Mouse (Mus musculus): ENCODE measurements around the gene Sel1l.
A peak's percentile ranks its signal among the peaks of the same experiment; 100 is the strongest.
"Not testable (repeated sequence)": the region's sequence is repeated elsewhere in the genome, so short reads cannot be mapped to it uniquely, and the experiment has no call there.

Gene Sel1l

DNA sequence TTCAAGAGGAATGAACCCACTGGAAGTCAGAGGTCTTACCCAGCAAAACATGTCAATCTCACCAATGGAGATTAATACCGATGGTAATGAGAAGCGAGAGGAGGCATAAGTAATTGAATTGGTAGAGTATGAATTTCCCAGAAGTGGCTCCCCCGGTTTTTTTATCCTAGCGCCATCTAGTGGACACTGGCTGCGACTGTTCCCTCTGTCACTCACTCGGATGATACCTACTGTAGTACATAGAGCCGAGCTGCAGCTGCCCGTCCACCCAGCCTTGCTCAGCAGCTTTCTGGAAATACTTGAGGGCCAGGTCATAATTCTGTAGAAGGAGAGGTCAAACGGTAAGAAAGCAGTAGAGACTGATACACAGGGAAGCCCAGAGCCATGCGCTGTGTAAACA, 33.0 kb downstream of the Sel1l start:
- peak; percentile 32 to 65 for DNase-seq

DNA sequence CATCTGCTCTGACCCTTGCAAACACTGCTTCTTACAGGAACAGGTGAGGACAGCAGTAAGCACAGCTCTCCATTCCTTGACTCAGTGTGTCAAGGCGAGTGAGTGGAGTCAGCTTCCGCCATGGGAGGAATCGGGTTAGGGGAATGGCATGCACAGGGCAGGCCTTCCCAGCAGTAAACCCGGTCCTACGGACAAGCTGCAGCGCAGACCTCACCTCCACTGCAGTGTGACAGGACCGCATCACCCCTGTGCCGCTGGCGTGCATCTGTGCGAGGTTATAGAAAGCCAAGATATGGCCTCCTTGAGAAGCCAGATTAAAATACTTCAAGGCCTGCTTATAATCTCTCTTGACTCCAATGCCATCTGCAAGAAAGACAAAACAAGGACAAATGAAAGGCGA, 33.4 kb downstream of the Sel1l start:
- no peak for DNase-seq

- DNase-seq: no peak
Observed at GRCm38 (mm10) chr12:91808911-91809310, 40.0 kb downstream of the Sel1l start.

- DNase-seq: no peak
Observed at GRCm38 (mm10) chr12:91807761-91808160, 41.2 kb downstream of the Sel1l start.

DNA sequence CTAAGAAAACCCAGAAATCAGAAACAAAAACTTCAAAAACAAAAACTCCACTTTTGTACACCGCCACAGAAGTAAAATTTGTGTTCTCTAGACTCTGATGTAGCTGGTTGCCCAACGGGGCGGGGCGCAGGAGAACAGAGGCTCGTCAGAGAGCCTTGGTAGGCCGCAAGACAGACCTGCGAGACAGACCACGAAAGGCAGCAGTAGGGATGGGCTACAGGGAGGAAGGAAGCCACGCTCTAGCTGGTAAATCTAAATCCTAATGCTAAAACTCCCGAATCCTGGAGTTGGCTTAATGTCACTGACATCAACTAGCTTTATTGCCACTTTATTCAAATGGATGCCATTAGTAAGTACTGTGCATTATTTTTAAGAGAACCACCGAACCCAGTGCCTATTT, 41.9 kb downstream of the Sel1l start:
- no peak for DNase-seq

DNA sequence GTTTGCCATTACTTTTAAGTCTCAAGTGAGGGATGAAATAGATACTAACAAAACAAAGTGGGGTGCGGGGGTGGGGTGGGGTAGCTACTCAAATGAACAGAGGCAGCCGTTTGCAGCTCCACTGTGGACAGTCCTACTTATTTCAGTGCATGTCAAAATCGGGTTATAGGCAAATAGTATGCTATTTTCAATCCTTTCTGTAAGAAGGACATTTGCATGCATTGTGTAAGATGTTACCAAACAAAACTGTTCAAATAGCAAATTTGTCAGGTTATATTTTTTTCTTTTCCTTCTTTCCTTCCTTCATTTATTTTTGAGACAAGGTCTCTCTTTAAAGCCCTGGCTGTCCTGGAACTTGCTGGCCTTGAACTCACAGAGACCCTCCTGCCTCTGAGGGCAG, 44.7 kb downstream of the Sel1l start:
- no peak for DNase-seq

DNA sequence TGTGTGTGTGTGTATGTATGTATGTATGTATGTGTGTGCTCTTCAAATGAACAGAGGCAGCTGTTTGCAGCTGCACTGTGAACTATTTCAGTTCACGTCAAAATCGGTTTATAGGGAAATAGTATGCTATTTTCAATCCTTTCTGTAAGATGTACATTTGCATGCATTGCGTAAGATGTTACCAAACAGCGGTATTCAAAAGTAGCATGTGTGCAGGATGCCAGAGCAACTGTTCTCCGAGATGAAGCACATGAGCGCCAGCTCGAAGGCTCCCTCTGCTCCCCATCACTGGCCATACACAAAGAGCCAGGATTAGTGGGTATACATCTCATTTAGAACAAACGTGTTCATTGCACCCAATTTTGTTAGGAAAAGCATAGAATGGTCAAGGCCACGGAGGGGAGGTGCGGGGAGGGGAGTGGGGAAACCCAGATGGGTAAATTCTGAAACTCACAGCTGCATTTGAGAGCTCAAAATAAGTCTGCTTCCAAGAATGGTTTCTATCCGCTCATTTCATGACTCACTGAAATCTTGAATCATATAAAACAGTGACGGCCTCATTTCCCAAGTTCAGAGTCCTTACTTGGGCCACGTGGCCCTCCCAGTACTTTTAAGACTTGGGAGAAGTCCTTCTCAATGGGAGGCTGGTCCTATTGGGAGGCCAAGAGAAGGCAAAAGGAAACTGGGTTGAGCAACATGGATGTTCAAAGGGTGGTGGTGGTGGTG, 45.6 kb downstream of the Sel1l start:
- DNase-seq: no peak

GRCm38 (mm10) chr12:91802586-91803206, 46.3 kb downstream of the Sel1l start:
- no peak for DNase-seq

DNA sequence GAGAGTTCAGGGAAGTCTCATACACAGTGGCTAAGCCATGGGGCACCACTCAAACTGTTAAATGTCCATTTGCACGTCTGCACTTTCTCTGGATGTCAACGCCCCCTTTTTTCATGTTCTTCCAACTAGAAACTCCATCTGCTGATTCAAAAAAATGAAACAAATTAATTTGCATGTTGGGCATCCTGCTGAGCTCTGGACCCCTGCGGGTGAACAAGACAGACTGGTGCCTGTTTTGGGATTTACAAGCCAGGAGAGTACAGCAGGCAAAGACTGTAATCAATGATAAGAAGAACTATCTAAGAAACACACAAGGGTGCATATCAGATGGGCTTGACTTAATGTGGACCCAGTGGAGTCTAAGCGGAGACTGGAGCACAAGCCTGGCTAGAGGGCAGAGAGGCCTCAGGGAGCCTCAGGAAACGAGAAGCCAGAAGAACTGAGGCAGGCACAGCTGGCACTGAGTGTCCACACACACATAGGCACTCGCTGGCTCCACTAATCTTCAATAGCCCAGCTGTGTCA, 48.0 kb downstream of the Sel1l start:
- DNase-seq: no peak

DNA sequence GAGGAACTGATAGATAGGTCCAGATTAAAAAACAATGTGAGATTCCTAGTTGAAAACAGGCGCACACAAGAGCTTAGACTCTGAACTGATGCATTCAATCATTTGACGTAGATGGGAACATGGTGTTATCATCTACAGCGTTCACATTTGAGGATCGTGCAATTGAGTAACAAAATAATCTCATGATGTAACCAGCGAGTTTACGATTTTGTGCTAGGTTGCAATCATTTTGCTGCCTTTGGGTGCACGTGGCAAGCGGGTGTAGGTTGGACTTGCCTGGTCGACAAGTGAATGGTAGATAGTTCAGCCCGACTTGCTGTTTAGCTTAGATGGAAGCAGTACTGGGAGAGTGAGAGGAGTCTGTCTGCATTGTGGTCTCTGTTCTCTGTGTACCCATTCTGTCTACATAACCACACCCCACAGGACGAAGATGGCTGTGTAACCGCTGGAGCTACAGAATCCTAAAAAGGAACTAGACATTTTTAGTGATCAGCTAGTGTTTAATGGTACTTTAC, 49.1 kb downstream of the Sel1l start:
- no peak for DNase-seq

DNA sequence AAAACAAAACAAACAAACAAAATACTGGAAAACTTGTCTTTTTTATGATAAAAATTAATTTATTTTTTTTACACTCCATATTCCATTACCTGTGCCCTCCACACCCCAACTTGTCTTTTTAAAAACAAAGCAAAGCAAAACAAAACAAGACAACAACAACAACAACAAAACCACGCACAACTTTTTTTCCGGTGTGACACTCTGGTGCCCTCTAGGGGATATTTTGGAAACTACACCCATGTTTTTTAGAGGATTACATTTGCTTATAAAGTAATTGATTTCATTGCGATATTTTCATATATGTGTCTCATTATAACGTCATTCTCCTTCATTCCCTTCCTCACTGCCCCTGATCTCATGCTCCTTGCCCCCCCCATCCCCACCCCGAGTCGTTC, 49.6 kb downstream of the Sel1l start:
- DNase-seq: no peak

GRCm38 (mm10) chr12:91798720-91799378, 50.1 kb downstream of the Sel1l start:
- DNase-seq: no peak

- peak; percentile 38 to 63 for DNase-seq
Observed at GRCm38 (mm10) chr12:91796774-91797173, 52.2 kb downstream of the Sel1l start.

DNA sequence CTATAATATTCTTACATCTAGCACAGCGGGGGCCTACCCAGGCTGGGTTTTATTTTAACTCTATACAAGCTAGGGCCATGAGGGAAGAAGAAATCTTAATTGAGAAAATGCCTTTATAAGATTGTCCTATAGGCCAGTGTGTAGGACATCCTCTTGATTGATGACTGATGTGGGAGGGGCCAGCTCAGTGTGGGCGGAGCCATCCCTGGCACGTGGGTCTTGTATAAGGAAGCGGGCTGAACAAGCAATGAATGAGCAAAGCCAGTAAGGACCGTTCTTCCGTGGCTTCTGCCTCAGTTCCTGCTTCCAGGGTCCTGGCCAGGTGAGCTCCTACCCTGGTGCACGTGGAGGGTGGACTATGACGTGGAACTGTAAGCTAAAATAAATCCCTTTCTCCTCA, 55.7 kb downstream of the Sel1l start:
- no peak for DNase-seq

DNA sequence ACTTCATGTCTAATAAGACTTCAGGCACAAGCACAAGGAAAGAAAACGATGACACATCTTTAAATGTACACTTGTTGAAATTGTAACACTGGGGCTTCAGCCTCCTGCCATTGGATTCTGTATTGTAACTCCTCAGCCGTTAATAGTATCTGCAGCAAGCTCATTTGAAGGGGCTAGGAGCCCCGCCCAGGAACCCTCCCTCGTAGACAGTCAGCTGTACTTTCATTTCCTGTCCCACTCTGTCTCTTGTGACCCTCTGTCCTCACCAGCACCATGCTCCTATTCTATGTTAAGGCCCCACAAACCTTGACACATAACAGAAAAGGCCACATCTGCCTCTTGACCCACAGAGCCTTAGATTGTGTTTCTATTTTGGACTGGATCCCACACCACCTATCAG, 57.1 kb downstream of the Sel1l start:
- DNase-seq: no peak

DNA sequence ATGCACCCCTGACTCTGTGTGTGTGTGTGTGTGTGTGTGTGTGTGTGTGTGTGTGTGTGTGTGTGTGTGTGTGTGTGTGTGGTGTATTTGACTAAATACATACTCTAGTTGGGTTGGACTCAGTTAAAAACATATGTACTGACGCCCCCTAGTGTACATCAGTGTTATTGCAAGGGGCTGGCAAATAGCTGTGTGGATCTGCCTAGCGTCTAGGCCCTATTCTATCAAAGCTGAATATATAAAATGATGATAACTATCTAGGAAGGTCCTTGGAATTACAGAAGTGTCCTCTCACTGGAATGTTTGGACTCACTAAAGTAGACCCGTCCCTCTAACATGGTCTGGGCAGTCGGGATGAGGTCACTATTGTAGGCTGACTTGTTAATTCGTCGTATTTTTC, 59.2 kb downstream of the Sel1l start:
- peak in 1 of 2 experiments; percentile 71 for DNase-seq

GRCm38 (mm10) chr12:91788446-91788845, 60.5 kb downstream of the Sel1l start:
- not testable (repeated sequence) for DNase-seq

- DNase-seq: no peak
Observed at GRCm38 (mm10) chr12:91787959-91788437, 61.0 kb downstream of the Sel1l start, which contains the start of gene Ston2. TSS of gene Ston2 (minus strand) at chr12:91788387.

GRCm38 (mm10) chr12:91786355-91786754, 62.6 kb downstream of the Sel1l start:
- DNase-seq: peak; percentile 29 to 68

GRCm38 (mm10) chr12:91781432-91781831, 67.5 kb downstream of the Sel1l start:
- DNase-seq: no peak

DNA sequence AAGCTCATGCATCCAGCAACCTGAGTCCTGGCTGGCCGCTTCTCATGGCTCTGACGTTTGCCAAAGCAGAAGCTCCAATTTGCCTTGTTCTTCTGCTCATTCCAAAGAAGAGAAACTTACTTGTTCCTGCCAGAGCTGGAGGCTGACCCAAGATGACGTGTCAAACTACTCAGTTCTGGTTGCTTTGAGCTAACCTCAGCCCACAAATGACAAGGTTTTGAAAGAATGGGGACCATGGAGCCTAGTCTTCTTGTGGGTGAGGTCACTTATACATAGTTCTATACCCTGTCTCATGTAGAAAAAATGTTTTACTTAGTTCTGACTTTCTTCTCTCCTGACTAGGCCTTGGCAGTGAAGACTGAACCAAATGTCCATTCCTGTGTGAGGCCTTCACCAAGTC, 68.4 kb downstream of the Sel1l start:
- no peak for DNase-seq

GRCm38 (mm10) chr12:91779004-91779365, 70.0 kb downstream of the Sel1l start:
- peak; percentile 83 to 85 for DNase-seq

DNA sequence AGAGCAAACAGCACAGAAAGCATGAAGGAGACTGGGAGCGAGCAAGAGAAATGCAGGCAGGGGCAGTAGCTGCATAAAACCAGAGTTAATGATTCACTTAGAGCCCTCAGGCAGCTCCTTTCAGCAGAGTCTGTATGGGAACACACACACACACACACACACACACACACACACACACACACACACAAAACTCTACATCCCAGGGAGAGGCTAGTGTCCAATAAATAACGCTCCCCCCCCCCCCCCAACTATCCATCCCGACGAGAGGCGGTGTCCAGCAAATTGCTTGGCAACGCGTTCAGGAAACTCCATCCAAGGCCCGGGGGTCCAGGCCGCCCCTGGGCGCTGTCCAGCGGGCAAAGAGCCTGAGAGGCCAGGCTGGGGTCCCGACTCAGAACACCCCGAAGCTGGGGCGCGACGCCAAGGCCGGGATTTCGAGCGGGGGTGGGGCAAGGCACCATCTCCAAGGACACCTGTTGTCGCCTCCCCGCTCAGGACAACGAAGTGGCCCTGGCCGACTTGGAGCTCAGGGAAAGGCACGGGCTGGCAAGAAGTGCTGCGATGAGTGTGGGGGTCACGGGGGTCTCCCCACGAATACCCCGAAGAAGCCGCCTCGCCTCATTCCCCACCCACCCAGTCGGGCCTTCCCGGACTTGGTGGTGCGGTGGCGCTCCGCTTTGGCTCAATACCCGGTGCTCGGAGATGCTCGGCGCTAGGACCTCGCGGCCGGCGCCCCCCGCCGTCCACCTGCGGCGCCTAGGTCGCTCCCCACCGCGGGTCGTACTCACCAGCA, 70.5 kb downstream of the Sel1l start:
- peak; percentile 51 to 66 for DNase-seq

Data from lung, postnatal 4 days (tissue).